Mouse (Mus musculus) lung, postnatal 36 days (tissue): ENCODE measurements at regions not wholly inside any gene's neighbourhood (a gene's known extent, or its start where the extent isn't known, plus 50 kb on each side); places are given as distances from the start of the nearest gene placed in this dataset.

Experiments used
- DNase-seq: peaks from one replicate; pipeline ENCODE4 v3.0.0; 2022; ENCODE audit warnings: mixed read lengths

GRCm38 (mm10) chr8:41648276-41648675 is 231.4 kb upstream of the Frg1 start:
- no peak for DNase-seq

GRCm38 (mm10) chr8:41644626-41645025 is 227.8 kb upstream of the Frg1 start:
- no peak for DNase-seq

- no peak for DNase-seq
These were observed 207.0 kb upstream of the Frg1 start for GRCm38 (mm10) chr8:41623841-41624240.

- no peak for DNase-seq
These were observed 183.4 kb upstream of the Frg1 start for GRCm38 (mm10) chr8:41600255-41600654.

GRCm38 (mm10) chr8:41594446-41594845 is 177.6 kb upstream of the Frg1 start:
- DNase-seq, result no peak

- DNase-seq, result no peak
These were observed 176.8 kb upstream of the Frg1 start for GRCm38 (mm10) chr8:41593666-41594042.

GRCm38 (mm10) chr8:41592741-41593665 is 176.1 kb upstream of the Frg1 start:
- DNase-seq, result no peak

- no peak for DNase-seq
These were observed 175.3 kb upstream of the Frg1 start for GRCm38 (mm10) chr8:41592174-41592573.

- DNase-seq, result no peak
These were observed 171.3 kb upstream of the Frg1 start for GRCm38 (mm10) chr8:41588157-41588556.

GRCm38 (mm10) chr8:41573027-41573885 is 156.4 kb upstream of the Frg1 start:
- peak; percentile 74 for DNase-seq

GRCm38 (mm10) chr8:41570566-41570965 is 153.7 kb upstream of the Frg1 start:
- DNase-seq, result no peak

- no peak for DNase-seq
These were observed 145.1 kb upstream of the Frg1 start for GRCm38 (mm10) chr8:41561995-41562394.

GRCm38 (mm10) chr8:41556819-41557218 is 139.9 kb upstream of the Frg1 start:
- no peak for DNase-seq

- DNase-seq, result no peak
These were observed 136.1 kb upstream of the Frg1 start for GRCm38 (mm10) chr8:41552747-41553534.

GRCm38 (mm10) chr8:41551925-41552414 is 135.1 kb upstream of the Frg1 start:
- DNase-seq, result no peak

- DNase-seq, result no peak
These were observed 133.2 kb upstream of the Frg1 start for GRCm38 (mm10) chr8:41550095-41550420.

- no peak for DNase-seq
These were observed 132.6 kb upstream of the Frg1 start for GRCm38 (mm10) chr8:41549220-41550094.

GRCm38 (mm10) chr8:41547730-41548368 is 131.0 kb upstream of the Frg1 start:
- no peak for DNase-seq

GRCm38 (mm10) chr8:41532212-41532611 is 115.3 kb upstream of the Frg1 start:
- DNase-seq, result no peak

- DNase-seq, result no peak
These were observed 112.7 kb upstream of the Frg1 start for GRCm38 (mm10) chr8:41529581-41529980.

- no peak for DNase-seq
These were observed 109.4 kb upstream of the Frg1 start for GRCm38 (mm10) chr8:41526283-41526682.
